Mouse (Mus musculus) forebrain, embryonic 11.5 days (tissue): ENCODE data around the gene Elobl. TPM values are rescaled to one million over a fixed set of nuclear protein-coding genes. Genes with fewer than 3 reads are reported as not detected.

ENCODE experiments used
- ATAC-seq: fragments of 200-750 bp; cut with Nextera tagmentation; replicated peaks from 2 replicates; pipeline ENCODE4 v1.8.0; 2017; ENCODE audit warnings: moderate TSS enrichment; ENCODE audit not compliant: low FRiP score
- DNase-seq: peaks from one replicate; pipeline ENCODE4 v3.0.0-alpha.2; 2017; ENCODE audit warnings: low spot score
- H3K27ac ChIP-seq: fragments of 300-500 bp; sonication (generic); 2 replicates; pipeline ENCODE4 v1.5.1; 2014; ENCODE audit warnings: low read depth, low read length
- H3K27me3 ChIP-seq: fragments of 300-500 bp; sonication (generic); 2 replicates; pipeline ENCODE4 v1.6.1; 2014; ENCODE audit warnings: mild to moderate bottlenecking, low read length, mixed read lengths; ENCODE audit not compliant: control insufficient read depth, insufficient read depth
- H3K36me3 ChIP-seq: fragments of 300-500 bp; sonication (generic); 2 replicates; pipeline ENCODE4 v1.6.1; 2014; ENCODE audit warnings: mild to moderate bottlenecking, low read length, moderate library complexity, mixed read lengths; ENCODE audit not compliant: control insufficient read depth, insufficient read depth
- H3K4me1 ChIP-seq: fragments of 300-500 bp; sonication (generic); replicated peaks from 2 replicates; pipeline ENCODE4 v1.6.1; 2014; ENCODE audit warnings: low read length, mixed read lengths; ENCODE audit not compliant: control insufficient read depth, insufficient read depth
- H3K4me2 ChIP-seq: fragments of 300-500 bp; sonication (generic); 2 replicates; pipeline ENCODE4 v1.6.1; 2014; ENCODE audit warnings: low read depth, mild to moderate bottlenecking, low read length, moderate library complexity, mixed read lengths; ENCODE audit not compliant: severe bottlenecking
- H3K4me3 ChIP-seq: fragments of 300-500 bp; sonication (generic); 2 replicates; pipeline ENCODE4 v1.5.1; 2014; ENCODE audit warnings: low read depth, low read length
- H3K9ac ChIP-seq: fragments of 300-500 bp; sonication (generic); 2 replicates; pipeline ENCODE4 v1.6.1; 2014; ENCODE audit warnings: low read length
- H3K9me3 ChIP-seq: fragments of 300-500 bp; sonication (generic); 2 replicates; pipeline ENCODE4 v1.6.1; 2016; ENCODE audit warnings: low read length, mixed read lengths; ENCODE audit not compliant: control insufficient read depth
- WGBS: fragments of 180-500 bp; shearing (Covaris S2); extraction: QIAGEN DNeasy Blood & Tissue Kit; methylation state at CpG from one replicate; pipeline ENCODE4 v1.1.7; 2014; 5-methylcytosine and 5-hydroxymethylcytosine counted together
- polyA plus RNA-seq: library from polyadenylated mRNA; unstranded; fragments of >200 nt; fragmentation: Nextera tagmentation; extraction: Ambion mirVana; gene quantifications from 2 replicates; pipeline ENCODE4 v1.2.1, GENCODE M21; 2014

The Elobl gene
- polyA plus RNA-seq: not detected in 2 replicates

DNA sequence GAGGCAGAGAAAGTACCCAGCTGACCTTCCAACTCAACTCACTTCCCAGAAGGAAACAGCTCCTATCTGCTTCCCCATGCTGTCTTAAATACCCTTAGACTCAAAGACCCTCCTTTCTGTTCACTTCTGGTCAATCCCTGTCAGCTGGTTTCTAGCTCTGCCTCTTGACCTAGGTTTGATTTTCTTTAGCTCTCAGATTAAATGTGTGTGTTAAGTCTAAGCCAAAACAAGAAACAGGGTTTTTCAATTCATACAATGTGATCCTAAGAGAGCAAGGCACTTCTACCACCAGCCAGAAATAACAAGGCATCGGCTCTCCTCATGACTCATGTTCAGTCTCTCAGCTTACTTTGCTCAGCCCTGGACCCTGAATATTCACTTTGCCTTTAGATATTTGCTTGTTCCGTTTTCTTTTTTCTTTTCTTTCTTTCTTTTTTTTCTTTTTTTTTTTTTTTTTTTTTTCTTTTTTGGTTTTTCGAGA is at the start of gene Elobl:
Gene Elobl (minus strand): TSS at position 51 of the 481 bp plus-strand sequence.
- H3K36me3 ChIP-seq: no peaks in the 10 kb centered on the region
- 93% methylated on average over 2 of the region's 3 CpGs for WGBS
- no peak within 1 kb of the TSS for H3K4me2 ChIP-seq
- H3K4me3 ChIP-seq: no peak within 1 kb of the TSS
- H3K27me3 ChIP-seq: no peaks in the 10 kb centered on the region
- ATAC-seq (no peak), DNase-seq (no peak)
- H3K9me3 ChIP-seq: no peaks in the 10 kb centered on the region
- H3K9ac ChIP-seq: no peak within 1 kb of the TSS
- no peak within 1 kb of the TSS for H3K27ac ChIP-seq
- no peaks in the 10 kb centered on the region for H3K4me1 ChIP-seq

DNA sequence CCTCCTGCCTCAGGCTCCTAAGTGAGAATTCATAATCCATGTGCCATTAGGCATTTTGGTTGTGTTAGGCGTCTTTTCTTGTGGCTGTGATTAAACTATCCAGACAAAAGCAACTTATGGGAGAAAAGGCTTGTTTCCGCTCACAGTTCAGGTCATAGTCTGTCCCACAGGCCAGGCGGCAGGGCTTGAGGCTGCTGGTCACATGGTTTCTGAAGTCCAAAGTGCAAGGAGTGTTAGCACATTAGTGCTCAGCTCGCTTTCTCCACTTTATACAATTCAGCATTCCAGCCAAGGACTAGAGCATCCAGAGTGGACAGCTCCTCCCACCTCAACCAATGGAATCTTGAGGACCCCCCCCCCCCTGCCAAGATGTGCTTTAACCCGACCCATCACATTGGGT is 45.5 kb upstream of the Elobl start:
- Histone ChIP-seq H3K27ac (no peak overlapping the region), H3K9me3 (no peaks in the 10 kb centered on the region), H3K36me3 (no peaks in the 10 kb centered on the region), H3K27me3 (no peaks in the 10 kb centered on the region), H3K4me2 (no peak overlapping the region), H3K9ac (no peak overlapping the region), H3K4me3 (no peak overlapping the region), H3K4me1 (no peaks in the 10 kb centered on the region)
- DNase-seq (no peak), ATAC-seq (no peak)
- WGBS: 86% methylated on average over 5 of the region's 5 CpGs

DNA sequence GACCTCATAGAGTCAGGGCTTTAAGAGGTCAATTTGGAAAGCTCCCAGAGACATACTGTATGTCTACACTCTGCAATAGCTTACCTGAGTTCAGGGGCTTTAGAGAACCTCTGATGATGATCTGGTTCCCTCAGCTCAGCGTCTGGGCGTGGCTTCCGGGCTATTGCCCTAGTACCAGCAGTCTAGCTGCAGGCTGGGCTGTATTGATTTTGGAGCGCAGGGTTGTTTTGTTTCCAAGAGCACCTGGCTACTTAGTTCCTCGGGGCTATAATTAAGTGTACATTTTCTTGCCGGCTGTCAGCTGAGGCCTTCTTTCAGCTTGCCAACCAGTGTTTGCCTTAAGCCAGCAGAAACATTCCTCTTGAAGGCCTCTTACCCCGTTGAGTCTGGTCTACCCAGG is 42.8 kb upstream of the Elobl start:
- DNase-seq (no peak), ATAC-seq (no peak)
- WGBS: 83% methylated on average over 7 of the region's 7 CpGs
- H3K27ac ChIP-seq: no peak overlapping the region
- H3K4me1 ChIP-seq: no peaks in the 10 kb centered on the region
- no peaks in the 10 kb centered on the region for H3K36me3 ChIP-seq
- no peak overlapping the region for H3K4me2 ChIP-seq
- no peak overlapping the region for H3K9ac ChIP-seq
- no peak overlapping the region for H3K4me3 ChIP-seq
- H3K27me3 ChIP-seq: no peaks in the 10 kb centered on the region
- no peaks in the 10 kb centered on the region for H3K9me3 ChIP-seq

DNA sequence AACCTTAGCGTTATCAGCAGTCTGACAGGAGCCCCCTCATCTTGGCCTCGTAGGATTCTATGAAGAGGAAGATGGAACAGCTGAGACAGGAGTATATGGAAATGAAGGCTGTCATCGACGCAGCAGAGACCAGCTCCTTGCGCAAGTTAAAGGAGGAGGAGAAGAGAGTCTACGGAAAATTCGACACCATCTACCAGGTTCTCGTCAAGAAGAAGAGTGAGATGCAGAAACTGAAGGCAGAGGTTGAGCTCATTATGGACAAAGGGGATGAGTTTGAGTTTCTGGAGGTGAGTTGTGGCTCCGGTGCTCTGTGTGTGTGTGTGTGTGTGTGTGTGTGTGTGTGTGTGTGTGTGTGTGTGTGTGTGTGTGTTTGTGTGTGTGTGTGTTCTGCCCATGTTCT is 42.3 kb upstream of the Elobl start:
- WGBS: 89% methylated on average over 9 of the region's 9 CpGs

DNA sequence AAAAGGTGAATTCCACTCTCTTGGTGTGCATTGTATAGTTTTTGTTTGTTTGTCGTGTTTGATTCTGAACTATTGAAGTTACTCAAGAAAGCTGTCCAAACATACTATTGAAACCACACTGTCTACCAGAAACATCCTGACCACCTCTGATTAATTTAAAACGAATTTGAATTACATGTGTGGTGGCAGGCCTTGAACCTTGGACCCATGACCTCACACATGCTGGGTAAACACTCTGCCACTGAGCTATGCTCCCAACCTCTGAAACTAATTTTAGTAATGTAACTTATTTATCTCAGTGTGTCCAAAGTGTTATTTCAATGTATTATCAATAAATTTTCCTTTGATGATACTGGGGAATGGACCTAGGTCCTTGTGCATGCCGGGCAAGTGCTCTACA is 40.9 kb upstream of the Elobl start:
- DNase-seq (no peak), ATAC-seq (no peak)
- Histone ChIP-seq H3K4me1 (no peaks in the 10 kb centered on the region), H3K9me3 (no peaks in the 10 kb centered on the region), H3K27me3 (no peaks in the 10 kb centered on the region), H3K9ac (no peak overlapping the region), H3K27ac (no peak overlapping the region), H3K36me3 (no peaks in the 10 kb centered on the region), H3K4me3 (no peak overlapping the region), H3K4me2 (no peak overlapping the region)
- 86% methylated on average over 3 of the region's 3 CpGs for WGBS

More for the DNA sequence above, 42.3 kb upstream of the Elobl start:
- no peaks in the 10 kb centered on the region for H3K27me3 ChIP-seq
- no peaks in the 10 kb centered on the region for H3K4me1 ChIP-seq
- H3K36me3 ChIP-seq: no peaks in the 10 kb centered on the region
- no peaks in the 10 kb centered on the region for H3K9me3 ChIP-seq
- no peak overlapping the region for H3K4me3 ChIP-seq
- ATAC-seq (no peak), DNase-seq (no peak)
- H3K27ac ChIP-seq: no peak overlapping the region
- no peak overlapping the region for H3K4me2 ChIP-seq
- no peak overlapping the region for H3K9ac ChIP-seq

DNA sequence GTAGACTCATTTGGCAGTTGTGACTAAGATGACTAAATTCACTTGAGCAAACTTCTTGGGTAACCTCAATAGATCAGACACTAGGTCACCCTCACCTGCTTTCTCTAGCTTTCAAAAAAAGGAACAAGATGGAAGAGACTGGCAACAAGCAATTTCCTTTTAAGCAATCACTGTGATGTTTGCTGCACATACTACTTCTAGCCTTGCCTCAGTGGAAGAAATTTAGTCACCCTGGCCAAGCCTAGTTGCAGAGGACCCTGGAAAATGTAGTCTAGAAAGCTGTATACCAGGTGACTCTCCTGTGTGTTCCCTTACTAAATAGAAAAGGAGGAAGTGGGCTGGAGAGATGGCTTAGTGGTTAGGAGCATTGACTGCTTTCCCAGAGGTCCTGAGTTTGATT is 39.7 kb upstream of the Elobl start:
- Histone ChIP-seq H3K27ac (no peak overlapping the region), H3K4me2 (no peak overlapping the region), H3K27me3 (no peaks in the 10 kb centered on the region), H3K9me3 (no peaks in the 10 kb centered on the region), H3K9ac (no peak overlapping the region), H3K4me1 (no peaks in the 10 kb centered on the region), H3K4me3 (no peak overlapping the region), H3K36me3 (no peaks in the 10 kb centered on the region)
- no peak for DNase-seq
- no peak for ATAC-seq

DNA sequence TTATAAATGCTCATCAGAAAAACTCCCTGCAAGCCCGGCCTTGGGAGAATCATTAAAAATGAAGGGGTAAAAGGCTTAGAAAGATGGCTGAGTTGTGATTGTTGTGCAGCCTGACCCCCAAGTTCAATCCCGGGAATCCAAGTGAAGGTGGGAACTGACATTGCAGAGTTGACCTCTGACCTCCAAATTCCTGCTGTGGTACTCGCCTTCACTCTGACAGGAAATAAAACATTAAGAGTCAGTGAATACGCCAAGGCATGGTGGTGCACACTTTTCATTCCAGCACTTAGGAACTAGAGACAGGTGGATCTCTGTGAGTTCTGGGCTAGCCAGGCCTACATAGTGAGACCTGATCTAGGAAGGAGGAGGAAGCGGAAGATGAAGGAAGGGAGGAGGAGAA is 38.7 kb upstream of the Elobl start:
- Histone ChIP-seq H3K4me3 (no peak overlapping the region), H3K27ac (no peak overlapping the region), H3K4me2 (no peak overlapping the region), H3K4me1 (no peaks in the 10 kb centered on the region), H3K27me3 (peaks cover 1% of the 10 kb centered on the region; the same call in 1 of the 2 replicates), H3K9ac (no peak overlapping the region), H3K36me3 (no peaks in the 10 kb centered on the region), H3K9me3 (no peaks in the 10 kb centered on the region)
- ATAC-seq: no peak
- no peak for DNase-seq
- 79% methylated on average over 5 of the region's 5 CpGs for WGBS

DNA sequence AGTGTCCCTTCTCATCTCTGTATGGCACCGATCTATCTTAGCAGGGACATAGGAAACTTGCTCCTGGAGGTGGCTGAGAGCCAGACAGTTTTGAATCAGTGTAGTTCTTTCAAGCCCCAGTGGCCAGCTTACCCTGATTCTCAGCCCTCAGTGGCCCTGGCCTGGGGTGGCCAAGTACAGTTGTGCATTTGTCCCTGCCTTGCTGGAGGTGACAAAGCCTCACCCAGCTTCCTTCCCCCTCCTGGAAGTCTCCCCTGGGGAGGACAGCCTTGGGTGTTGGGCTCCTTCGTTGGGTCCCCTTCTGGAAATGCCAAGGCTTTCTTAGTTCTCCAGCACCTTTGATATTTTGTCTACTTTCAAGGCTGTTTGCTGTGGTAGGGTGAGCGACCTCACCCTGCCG is 37.0 kb upstream of the Elobl start:
- H3K9ac ChIP-seq: no peak overlapping the region
- 85% methylated on average over 4 of the region's 4 CpGs for WGBS
- ATAC-seq (no peak), DNase-seq (no peak)
- H3K27me3 ChIP-seq: peaks cover 19% of the 10 kb centered on the region
- no peak overlapping the region for H3K4me3 ChIP-seq
- H3K27ac ChIP-seq: no peak overlapping the region
- no peaks in the 10 kb centered on the region for H3K9me3 ChIP-seq
- H3K4me1 ChIP-seq: no peaks in the 10 kb centered on the region; the same call in 1 of the 2 replicates
- no peak overlapping the region for H3K4me2 ChIP-seq
- H3K36me3 ChIP-seq: no peaks in the 10 kb centered on the region

DNA sequence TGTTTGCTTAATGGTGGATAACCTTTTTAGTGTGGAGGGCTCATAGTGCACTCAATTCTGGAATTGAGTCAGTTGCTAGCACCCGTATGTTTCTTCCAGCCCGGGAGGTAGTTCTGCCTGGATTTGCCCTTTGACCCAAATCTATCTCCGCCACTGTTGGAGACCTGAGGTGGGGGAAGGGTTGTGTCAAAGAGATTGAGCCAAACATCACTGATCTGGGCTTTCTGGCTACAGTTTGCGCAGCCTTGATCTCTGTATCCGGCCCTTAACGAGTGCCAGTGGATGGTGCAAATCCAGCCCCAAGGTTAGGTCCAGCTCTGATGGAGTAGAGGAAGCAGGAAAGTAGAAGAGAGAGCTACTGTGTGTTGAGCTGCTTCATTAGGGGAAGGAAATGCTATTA is 36.3 kb upstream of the Elobl start:
- Histone ChIP-seq H3K9ac (no peak overlapping the region), H3K27me3 (peaks cover 22% of the 10 kb centered on the region), H3K36me3 (no peaks in the 10 kb centered on the region), H3K4me1 (no peaks in the 10 kb centered on the region; the same call in 1 of the 2 replicates), H3K27ac (no peak overlapping the region), H3K4me3 (no peak overlapping the region), H3K9me3 (no peaks in the 10 kb centered on the region), H3K4me2 (no peak overlapping the region)
- ATAC-seq (no peak), DNase-seq (no peak)
- 76% methylated on average over 6 of the region's 6 CpGs for WGBS
